Mouse (Mus musculus) forebrain, embryonic 11.5 days (tissue): ENCODE data around the gene Adgrg3. TPM values are rescaled to one million over a fixed set of nuclear protein-coding genes. Genes with fewer than 3 reads are reported as not detected.

Experiments used
- ATAC-seq: fragments of 200-750 bp; cut with Nextera tagmentation; replicated peaks from 2 replicates; pipeline ENCODE4 v1.8.0; 2017; ENCODE audit warnings: moderate TSS enrichment; ENCODE audit not compliant: low FRiP score
- DNase-seq: peaks from one replicate; pipeline ENCODE4 v3.0.0-alpha.2; 2017; ENCODE audit warnings: low spot score
- H3K27ac ChIP-seq: fragments of 300-500 bp; sonication (generic); 2 replicates; pipeline ENCODE4 v1.5.1; 2014; ENCODE audit warnings: low read depth, low read length
- H3K27me3 ChIP-seq: fragments of 300-500 bp; sonication (generic); 2 replicates; pipeline ENCODE4 v1.6.1; 2014; ENCODE audit warnings: mild to moderate bottlenecking, low read length, mixed read lengths; ENCODE audit not compliant: control insufficient read depth, insufficient read depth
- H3K36me3 ChIP-seq: fragments of 300-500 bp; sonication (generic); 2 replicates; pipeline ENCODE4 v1.6.1; 2014; ENCODE audit warnings: mild to moderate bottlenecking, low read length, moderate library complexity, mixed read lengths; ENCODE audit not compliant: control insufficient read depth, insufficient read depth
- H3K4me1 ChIP-seq: fragments of 300-500 bp; sonication (generic); replicated peaks from 2 replicates; pipeline ENCODE4 v1.6.1; 2014; ENCODE audit warnings: low read length, mixed read lengths; ENCODE audit not compliant: control insufficient read depth, insufficient read depth
- H3K4me2 ChIP-seq: fragments of 300-500 bp; sonication (generic); 2 replicates; pipeline ENCODE4 v1.6.1; 2014; ENCODE audit warnings: low read depth, mild to moderate bottlenecking, low read length, moderate library complexity, mixed read lengths; ENCODE audit not compliant: severe bottlenecking
- H3K4me3 ChIP-seq: fragments of 300-500 bp; sonication (generic); 2 replicates; pipeline ENCODE4 v1.5.1; 2014; ENCODE audit warnings: low read depth, low read length
- H3K9ac ChIP-seq: fragments of 300-500 bp; sonication (generic); 2 replicates; pipeline ENCODE4 v1.6.1; 2014; ENCODE audit warnings: low read length
- H3K9me3 ChIP-seq: fragments of 300-500 bp; sonication (generic); 2 replicates; pipeline ENCODE4 v1.6.1; 2016; ENCODE audit warnings: low read length, mixed read lengths; ENCODE audit not compliant: control insufficient read depth
- WGBS: fragments of 180-500 bp; shearing (Covaris S2); extraction: QIAGEN DNeasy Blood & Tissue Kit; methylation state at CpG from one replicate; pipeline ENCODE4 v1.1.7; 2014; 5-methylcytosine and 5-hydroxymethylcytosine counted together
- polyA plus RNA-seq: library from polyadenylated mRNA; unstranded; fragments of >200 nt; fragmentation: Nextera tagmentation; extraction: Ambion mirVana; gene quantifications from 2 replicates; pipeline ENCODE4 v1.2.1, GENCODE M21; 2014

Adgrg3 gene
- polyA plus RNA-seq, result 2.9 and 3.2 TPM in 2 replicates

DNA sequence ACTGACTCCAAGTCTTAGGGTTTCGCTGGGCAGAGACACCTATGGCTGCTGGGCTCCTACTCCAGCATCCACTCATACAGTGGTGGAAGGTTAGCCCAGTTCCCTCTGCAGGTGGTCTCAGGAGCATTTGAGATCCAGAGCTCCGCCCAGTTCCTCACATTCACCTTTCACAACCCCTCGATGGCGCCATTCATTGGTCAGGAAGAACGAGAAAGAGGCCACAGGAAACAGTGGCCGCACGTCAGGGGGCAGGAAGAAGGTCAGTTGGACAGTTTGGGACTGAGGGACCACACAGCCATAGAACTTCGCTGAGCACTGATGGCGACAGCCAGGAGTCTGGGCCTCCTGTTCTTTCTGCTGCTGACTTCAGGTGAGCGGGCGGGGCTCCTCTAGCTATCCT lies at the start of gene Adgrg3:
Gene Adgrg3 (plus strand): TSS at position 242 of the 400 bp plus-strand sequence.
- Histone ChIP-seq H3K36me3 (peaks cover 17% of the 10 kb centered on the region), H3K9me3 (no peaks in the 10 kb centered on the region), H3K4me3 (no peak within 1 kb of the TSS), H3K4me2 (no peak within 1 kb of the TSS), H3K9ac (no peak within 1 kb of the TSS), H3K4me1 (no peaks in the 10 kb centered on the region), H3K27ac (no peak within 1 kb of the TSS), H3K27me3 (no peaks in the 10 kb centered on the region)
- ATAC-seq (no peak), DNase-seq (no peak)
- WGBS, result 78% methylated on average over 11 of the region's 11 CpGs

- ATAC-seq, result no peak
- Histone ChIP-seq H3K36me3 (no peaks in the 10 kb centered on the region), H3K9ac (no peak overlapping the region), H3K4me1 (peaks cover 15% of the 10 kb centered on the region), H3K4me3 (no peak overlapping the region), H3K27me3 (peaks cover 4% of the 10 kb centered on the region; the same call in 1 of the 2 replicates), H3K27ac (no peak overlapping the region), H3K4me2 (no peak overlapping the region), H3K9me3 (no peaks in the 10 kb centered on the region)
- no peak for DNase-seq
- WGBS, result 93% methylated on average over 9 of the region's 9 CpGs
These were observed 44.2 kb upstream of the Adgrg3 start for GRCm38 (mm10) chr8:94973270-94973669.

GRCm38 (mm10) chr8:94973786-94974185 lies 43.7 kb upstream of the Adgrg3 start:
- no peak overlapping the region for H3K4me2 ChIP-seq
- WGBS, result 89% methylated on average over 9 of the region's 9 CpGs
- ATAC-seq, result no peak

DNA sequence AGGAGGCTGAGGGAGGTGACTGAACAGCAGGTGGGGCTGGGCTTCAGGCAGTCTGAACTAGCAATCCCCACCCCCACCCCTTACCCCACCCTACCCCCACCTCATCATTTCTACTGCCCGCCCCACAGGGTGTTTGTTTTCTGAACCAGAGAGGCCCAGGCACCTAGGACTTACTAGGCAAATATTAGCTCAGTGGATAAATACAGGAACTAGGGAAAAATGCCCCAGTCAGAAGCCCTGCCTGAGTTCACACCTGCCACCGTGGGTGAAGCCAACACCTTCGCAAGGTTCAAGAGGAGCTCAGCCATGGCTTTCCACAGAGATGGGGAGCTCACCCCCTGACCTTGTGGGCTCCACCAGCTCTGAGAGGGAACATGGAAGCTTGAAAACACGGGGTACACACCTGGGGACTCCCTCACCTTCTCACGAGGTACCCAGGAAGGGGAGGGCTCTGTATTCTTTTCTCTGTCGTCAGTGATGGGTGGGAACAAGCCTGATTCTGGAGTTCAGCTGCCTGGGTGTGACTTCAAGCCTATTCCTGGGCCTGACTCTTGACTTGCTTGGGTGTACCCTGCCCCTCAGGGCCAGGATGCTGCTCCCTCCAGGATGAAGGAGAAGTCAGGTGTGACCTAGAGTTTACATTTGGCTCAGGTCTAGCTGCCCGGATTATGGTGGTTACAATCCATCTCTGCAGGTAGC lies 42.9 kb upstream of the Adgrg3 start, which contains the start of gene Adgrg1:
Gene Adgrg1 (plus strand): TSS at position 285 of the 699 bp plus-strand sequence.
- ATAC-seq (no peak), DNase-seq (no peak)
- H3K36me3 ChIP-seq, result no peaks in the 10 kb centered on the region
- H3K9me3 ChIP-seq, result no peaks in the 10 kb centered on the region
- 68% methylated on average over 7 of the region's 7 CpGs for whole genome bisulfite sequencing
- peaks cover 4% of the 10 kb centered on the region; the same call in 1 of the 2 replicates for H3K27me3 ChIP-seq
- no peak within 1 kb of the TSS for H3K9ac ChIP-seq
- no peak within 1 kb of the TSS for H3K4me3 ChIP-seq
- H3K4me2 ChIP-seq, result no peak within 1 kb of the TSS
- H3K4me1 ChIP-seq, result peaks cover 21% of the 10 kb centered on the region
- H3K27ac ChIP-seq, result no peak within 1 kb of the TSS

More at GRCm38 (mm10) chr8:94973786-94974185, 43.7 kb upstream of the Adgrg3 start:
- no peak overlapping the region for H3K27ac ChIP-seq
- no peaks in the 10 kb centered on the region for H3K9me3 ChIP-seq
- H3K9ac ChIP-seq, result no peak overlapping the region
- peaks cover 20% of the 10 kb centered on the region for H3K4me1 ChIP-seq
- no peak for DNase-seq
- no peak overlapping the region for H3K4me3 ChIP-seq
- H3K27me3 ChIP-seq, result peaks cover 4% of the 10 kb centered on the region; the same call in 1 of the 2 replicates
- no peaks in the 10 kb centered on the region for H3K36me3 ChIP-seq

GRCm38 (mm10) chr8:94976651-94977417 lies 40.7 kb upstream of the Adgrg3 start:
- Histone ChIP-seq H3K27ac (no peak overlapping the region), H3K27me3 (peaks cover 4% of the 10 kb centered on the region; the same call in 1 of the 2 replicates), H3K9ac (no peak overlapping the region), H3K36me3 (no peaks in the 10 kb centered on the region), H3K4me2 (peak overlapping the region; percentile 16; the same call in 1 of the 2 replicates), H3K9me3 (no peaks in the 10 kb centered on the region), H3K4me3 (0 out of 2 replicates have a peak overlapping the region, but pooled peaks have one; percentile 2), H3K4me1 (peaks cover 21% of the 10 kb centered on the region)
- 19% methylated on average over 17 of the region's 17 CpGs for WGBS
- ATAC-seq, result no peak
- DNase-seq, result no peak

DNA sequence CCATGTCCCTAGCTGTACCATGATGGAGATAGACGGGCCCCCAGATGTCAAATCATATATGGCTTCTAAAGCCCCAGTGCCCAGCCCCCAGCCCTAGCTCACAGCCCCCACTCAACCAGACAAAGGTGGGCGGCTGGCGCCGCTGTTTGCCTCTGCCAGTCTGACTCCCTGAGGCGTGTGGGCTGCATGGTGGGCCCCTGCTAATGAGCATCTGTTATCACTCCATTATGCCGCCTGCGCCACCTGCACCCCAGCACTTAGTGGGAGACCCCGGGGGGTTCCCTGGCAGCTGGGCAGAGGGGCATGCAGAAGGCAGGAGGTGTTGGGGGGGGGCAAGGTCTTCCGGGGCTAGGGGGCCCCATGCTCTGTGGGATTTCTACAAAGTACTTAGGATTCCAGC lies 39.4 kb upstream of the Adgrg3 start:
- Histone ChIP-seq H3K4me3 (no peak overlapping the region), H3K4me1 (peaks cover 23% of the 10 kb centered on the region), H3K9me3 (no peaks in the 10 kb centered on the region), H3K36me3 (no peaks in the 10 kb centered on the region), H3K4me2 (no peak overlapping the region), H3K9ac (no peak overlapping the region), H3K27me3 (peaks cover 4% of the 10 kb centered on the region; the same call in 1 of the 2 replicates), H3K27ac (no peak overlapping the region)
- DNase-seq, result peak; percentile 72
- ATAC-seq, result peak; percentile 61
- WGBS, result 39% methylated on average over 9 of the region's 9 CpGs

DNA sequence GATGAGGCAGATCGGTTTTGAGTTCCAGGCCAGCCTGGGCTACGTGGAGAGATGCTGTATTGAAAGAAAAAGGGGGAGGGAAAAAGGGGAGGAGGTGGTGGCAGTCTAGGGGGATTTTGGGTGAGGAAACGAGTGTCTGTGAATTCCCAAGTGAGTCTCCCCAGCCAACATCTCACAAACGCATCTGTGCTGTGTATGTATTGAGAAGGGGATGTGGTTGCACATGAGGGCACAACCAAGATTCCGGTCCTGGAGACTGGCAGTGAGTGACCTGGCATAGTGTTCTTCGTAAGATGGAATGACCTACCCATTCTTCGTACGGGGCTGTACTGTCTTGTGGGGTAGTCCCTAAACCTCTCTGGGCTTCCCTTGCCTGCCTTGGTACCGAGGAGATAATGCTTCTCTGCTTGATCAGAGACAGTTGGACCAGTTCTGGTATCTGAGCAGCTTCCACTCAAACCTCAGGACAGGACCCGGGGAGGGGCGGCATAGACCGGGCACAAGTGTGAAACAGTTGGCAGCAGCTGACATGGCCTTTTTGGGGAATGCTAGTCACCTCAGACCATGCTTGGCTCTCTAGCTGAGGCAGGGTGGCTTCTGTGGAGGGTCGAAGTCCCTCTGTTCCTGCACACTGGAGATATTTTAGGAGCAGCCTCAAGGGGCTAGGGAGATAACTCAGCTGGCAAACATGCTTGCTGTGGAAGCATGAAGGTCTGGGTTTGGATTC lies 38.7 kb upstream of the Adgrg3 start:
- no peak for DNase-seq
- Histone ChIP-seq H3K4me2 (no peak overlapping the region), H3K27ac (no peak overlapping the region), H3K36me3 (no peaks in the 10 kb centered on the region), H3K4me1 (peaks cover 29% of the 10 kb centered on the region), H3K27me3 (peaks cover 4% of the 10 kb centered on the region; the same call in 1 of the 2 replicates), H3K9ac (no peak overlapping the region), H3K9me3 (no peaks in the 10 kb centered on the region), H3K4me3 (no peak overlapping the region)
- 77% methylated on average over 13 of the region's 13 CpGs for WGBS
- ATAC-seq, result no peak; the same call in 1 of the 2 replicates

GRCm38 (mm10) chr8:94980176-94980575 lies 37.3 kb upstream of the Adgrg3 start:
- ATAC-seq, result no peak
- 95% methylated on average over 5 of the region's 5 CpGs for WGBS
- Histone ChIP-seq H3K4me2 (no peak overlapping the region), H3K4me1 (peaks cover 41% of the 10 kb centered on the region), H3K9ac (no peak overlapping the region), H3K36me3 (no peaks in the 10 kb centered on the region), H3K9me3 (no peaks in the 10 kb centered on the region), H3K4me3 (no peak overlapping the region), H3K27ac (no peak overlapping the region), H3K27me3 (peaks cover 4% of the 10 kb centered on the region; the same call in 1 of the 2 replicates)
- no peak for DNase-seq
